Mouse (Mus musculus) macrophage (primary cell): Measurements from ENCODE around the gene Crygf. TPM values are rescaled to one million over a fixed set of nuclear protein-coding genes. Genes with fewer than 3 reads are reported as not detected.
"Not testable (repeated sequence)": the region's sequence is repeated elsewhere in the genome, so short reads cannot be mapped to it uniquely, and the experiment has no call there.

Experiments used
- H3K27ac ChIP-seq: fragments of 350-480 bp; formaldehyde crosslinking; 2 replicates; pipeline ENCODE4 v1.9.0; 2021
- H3K36me3 ChIP-seq: fragments of 350-480 bp; formaldehyde crosslinking; 2 replicates; pipeline ENCODE4 v1.9.0; 2021; ENCODE audit errors: inconsistent target
- H3K4me3 ChIP-seq: fragments of 350-480 bp; formaldehyde crosslinking; 2 replicates; pipeline ENCODE4 v1.9.0; 2021; ENCODE audit errors: inconsistent target
- H3K79me2 ChIP-seq: fragments of 350-480 bp; formaldehyde crosslinking; 2 replicates; pipeline ENCODE4 v1.9.0; 2021; ENCODE audit errors: inconsistent target
- WGBS: methylation state at CpG from one replicate; pipeline ENCODE4 v1.1.7; 2026; ENCODE audit warnings: inconsistent platforms; ENCODE audit not compliant: missing documents; 5-methylcytosine and 5-hydroxymethylcytosine counted together
- polyA plus RNA-seq: library from polyadenylated mRNA; stranded (reverse); fragments of 250-400 nt; gene quantifications from 3 replicates; pipeline ENCODE4 v1.2.4, GENCODE M21; 2018; ENCODE audit warnings: inconsistent platforms
- total RNA-seq, 78 experiments: library from RNA; depleted of rRNA; stranded (reverse); fragments of 250-400 nt; gene quantifications; 1 replicate in 9 of 78; 2 replicates in 24 of 78; 3 replicates in 43 of 78; 4 replicates in 2 of 78; pipeline ENCODE4 v1.2.4; 2018; ENCODE audit warnings: inconsistent platforms in 56 of 78

The Crygf gene
- total RNA-seq (2018; cell fraction: chromatin; rRNA removed) = not detected
- not detected for total RNA-seq (2018; cell fraction: cytosol; rRNA removed)
- total RNA-seq (2018; cell fraction: nucleus; rRNA removed) = not detected
- polyA plus RNA-seq = not detected in 3 replicates

DNA sequence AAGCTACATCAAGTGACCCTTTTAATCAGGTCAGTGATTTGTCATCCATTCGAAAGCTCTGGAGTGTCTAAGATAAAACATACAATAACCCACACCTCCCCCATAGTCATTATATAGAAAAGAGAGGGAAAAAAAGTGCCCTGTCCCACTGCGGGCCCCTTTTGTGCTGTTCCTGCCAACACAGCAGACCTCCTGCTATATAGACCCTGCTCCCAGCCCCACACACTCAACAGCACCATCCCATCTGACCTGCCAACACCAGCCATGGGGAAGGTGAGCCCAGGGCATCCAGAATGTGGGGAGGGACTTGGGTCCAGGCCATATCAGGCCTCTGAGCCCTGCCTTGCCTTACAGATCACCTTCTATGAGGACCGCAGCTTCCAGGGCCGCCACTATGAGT, at the start of gene Crygf:
Gene Crygf (plus strand): TSS at position 227 of the 400 bp plus-strand sequence.
- H3K79me2 ChIP-seq = no peaks in the 10 kb centered on the region

DNA sequence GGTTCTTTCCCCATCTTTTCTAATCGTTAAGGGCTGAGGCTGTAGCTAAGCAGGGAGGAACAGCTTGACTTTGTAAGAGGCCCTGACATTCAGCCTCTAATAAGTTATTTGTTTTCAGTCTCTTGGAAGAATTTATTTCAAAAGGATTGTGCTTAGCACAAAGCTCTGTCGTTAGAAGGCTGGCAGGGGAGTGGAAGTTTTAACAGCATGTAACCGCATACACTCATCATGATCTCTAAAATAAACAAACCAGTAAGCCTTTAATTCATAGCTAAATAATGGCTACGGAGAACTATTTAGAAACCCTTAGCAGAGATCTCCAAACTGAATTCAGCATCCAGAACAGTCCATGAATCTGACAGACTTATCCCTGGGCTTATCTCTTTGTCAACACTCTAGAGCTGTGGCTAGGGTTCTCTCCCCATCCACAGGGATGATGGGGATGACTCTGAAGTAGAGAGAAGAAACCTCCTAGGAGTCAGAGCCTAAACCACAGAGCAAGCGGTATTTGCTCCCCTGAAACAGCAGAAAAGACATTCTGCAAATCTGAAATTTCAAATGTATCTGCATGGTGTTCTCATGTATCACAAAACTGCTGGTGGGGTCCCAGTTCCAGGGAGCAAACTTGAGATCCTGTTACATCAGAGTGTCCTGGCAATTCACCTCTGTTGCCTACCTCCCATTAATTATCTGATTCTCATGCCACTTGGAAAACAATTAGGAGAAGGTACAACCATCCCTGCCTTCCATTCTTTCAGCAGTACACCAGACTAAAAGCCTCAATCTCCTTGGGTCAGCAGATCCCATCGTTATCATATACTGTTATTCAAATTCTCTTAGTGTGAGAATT, 734 bp upstream of the Crygf start:
- 79% methylated on average over 6 of the region's 6 CpGs for WGBS
- Histone ChIP-seq H3K36me3 (no peaks in the 10 kb centered on the region), H3K79me2 (no peaks in the 10 kb centered on the region), H3K27ac (no peak overlapping the region), H3K4me3 (no peak overlapping the region)

More for the DNA sequence above, at the start of gene Crygf:
- H3K36me3 ChIP-seq = no peaks in the 10 kb centered on the region
- H3K4me3 ChIP-seq = no peak within 1 kb of the TSS
- 78% methylated on average over 3 of the region's 4 CpGs for WGBS
- no peak within 1 kb of the TSS for H3K27ac ChIP-seq

DNA sequence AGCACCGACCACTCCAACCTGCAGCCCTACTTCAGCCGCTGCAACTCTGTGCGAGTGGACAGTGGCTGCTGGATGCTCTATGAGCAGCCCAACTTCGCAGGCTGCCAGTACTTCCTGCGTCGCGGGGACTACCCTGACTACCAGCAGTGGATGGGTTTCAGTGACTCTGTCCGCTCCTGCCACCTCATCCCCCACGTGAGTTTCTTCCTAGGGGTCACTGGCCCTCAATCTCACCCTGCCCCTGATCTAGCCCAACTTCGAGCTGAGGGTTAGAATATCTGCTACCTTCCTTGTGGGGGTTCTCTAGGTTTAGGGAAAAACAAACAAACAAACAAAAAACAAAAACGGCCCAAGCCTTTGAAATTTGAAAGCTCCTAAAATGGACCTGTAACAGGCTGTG, 376 bp downstream of the Crygf start:
- H3K36me3 ChIP-seq, H3K79me2 ChIP-seq, H3K4me3 ChIP-seq, H3K27ac ChIP-seq: not testable (repeated sequence)
- WGBS = 69% methylated on average over 8 of the region's 11 CpGs

DNA sequence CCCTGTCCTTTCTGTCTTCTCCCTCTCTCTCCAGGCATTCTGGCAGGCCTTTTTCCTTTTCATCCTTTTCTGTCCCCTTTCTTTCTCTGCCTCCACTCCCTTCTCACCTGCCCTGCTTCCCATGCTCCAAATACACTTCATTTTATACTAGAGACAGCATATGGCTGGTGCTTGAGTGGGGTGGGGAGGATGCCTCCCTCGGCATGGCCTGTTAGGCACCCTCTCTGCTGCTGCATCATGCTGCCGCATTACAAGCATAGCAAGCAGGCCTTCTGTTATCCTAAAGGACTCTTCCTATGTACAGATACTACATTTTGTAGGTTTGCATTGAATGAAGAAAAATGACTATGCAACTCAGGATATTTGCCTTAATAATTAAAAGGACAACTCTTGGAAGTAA, 3.7 kb downstream of the Crygf start:
- 77% methylated on average over 2 of the region's 2 CpGs for WGBS
- H3K27ac ChIP-seq = no peak overlapping the region
- no peaks in the 10 kb centered on the region for H3K79me2 ChIP-seq
- H3K4me3 ChIP-seq = no peak overlapping the region
- no peaks in the 10 kb centered on the region for H3K36me3 ChIP-seq

DNA sequence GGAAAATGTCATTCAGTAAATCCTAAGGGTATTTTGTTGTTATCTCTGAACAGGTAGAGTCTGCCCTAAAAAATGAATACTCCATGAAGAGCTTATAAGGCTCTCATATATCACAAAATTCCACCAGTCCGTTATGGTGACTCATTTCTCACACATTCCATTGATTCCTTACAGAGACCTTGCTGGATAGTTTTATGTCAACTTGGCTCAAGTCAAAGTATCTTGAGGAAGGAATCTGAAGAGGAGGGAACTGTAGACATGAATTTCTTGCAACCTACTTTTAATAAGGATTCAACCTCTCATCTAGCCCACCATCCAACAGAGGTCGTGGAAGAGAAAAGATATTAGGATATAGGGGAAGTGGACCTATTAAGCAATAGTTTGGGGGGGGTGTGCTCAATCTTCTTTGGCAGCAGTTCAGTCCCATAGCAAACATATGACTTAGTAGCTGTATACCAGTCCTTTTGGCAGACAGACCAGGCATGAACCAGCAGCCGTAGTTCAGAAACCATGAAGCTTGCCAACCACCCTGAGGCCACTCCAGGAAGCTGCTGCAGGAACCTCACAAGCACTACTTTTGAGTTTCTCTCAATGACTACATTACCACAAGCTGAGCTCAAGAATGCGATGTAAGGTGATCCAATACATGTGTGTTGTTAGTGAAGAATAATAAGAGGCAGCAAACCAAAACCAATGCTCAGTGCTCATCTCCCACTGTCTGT, 5.9 kb downstream of the Crygf start:
- no peaks in the 10 kb centered on the region for H3K79me2 ChIP-seq
- no peak overlapping the region for H3K4me3 ChIP-seq
- H3K36me3 ChIP-seq = no peaks in the 10 kb centered on the region
- 83% methylated on average over 4 of the region's 4 CpGs for WGBS
- no peak overlapping the region for H3K27ac ChIP-seq

Other genes with a start within 250 kb of the Crygf start
- gene Map2, start 248.8 kb downstream of the Crygf start, polyA plus RNA-seq = 0.13 to 0.25 TPM in 2 of 3 replicates, not detected in the other